Mouse (Mus musculus) right cerebral cortex, postnatal 4 days (tissue): ENCODE results near the gene Ube2l6.

Experiments used
- DNase-seq: peaks from one replicate; pipeline ENCODE4 v3.0.0-alpha.2; 2022

Ube2l6 gene

GRCm38 (mm10) chr2:84838993-84839980, 40.7 kb downstream of the Ube2l6 start:
- no peak for DNase-seq

- DNase-seq = peak; percentile 54
Measured at GRCm38 (mm10) chr2:84840016-84840747, 41.6 kb downstream of the Ube2l6 start.

- no peak for DNase-seq
Measured at GRCm38 (mm10) chr2:84840748-84841563, 42.3 kb downstream of the Ube2l6 start.

DNA sequence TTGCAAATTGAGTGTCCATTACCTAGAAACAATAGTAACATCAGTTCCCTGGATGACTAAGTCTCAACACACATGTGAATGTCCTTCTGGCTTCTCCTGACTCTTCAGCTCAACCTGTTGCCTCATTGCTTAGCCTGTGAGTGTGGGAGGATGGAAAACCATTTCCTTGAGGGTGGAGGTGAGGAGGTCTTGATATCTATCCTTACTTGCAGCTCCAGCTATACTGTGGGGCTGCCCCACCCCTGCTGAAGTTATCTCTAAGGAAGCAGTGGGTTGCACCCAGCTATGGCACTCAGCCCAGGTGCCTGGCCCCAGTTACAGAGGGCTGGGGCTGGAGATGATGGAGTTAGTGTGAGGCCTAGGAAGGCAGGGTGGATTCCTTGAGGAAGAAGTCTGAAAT, 43.3 kb downstream of the Ube2l6 start:
- DNase-seq = no peak

DNA sequence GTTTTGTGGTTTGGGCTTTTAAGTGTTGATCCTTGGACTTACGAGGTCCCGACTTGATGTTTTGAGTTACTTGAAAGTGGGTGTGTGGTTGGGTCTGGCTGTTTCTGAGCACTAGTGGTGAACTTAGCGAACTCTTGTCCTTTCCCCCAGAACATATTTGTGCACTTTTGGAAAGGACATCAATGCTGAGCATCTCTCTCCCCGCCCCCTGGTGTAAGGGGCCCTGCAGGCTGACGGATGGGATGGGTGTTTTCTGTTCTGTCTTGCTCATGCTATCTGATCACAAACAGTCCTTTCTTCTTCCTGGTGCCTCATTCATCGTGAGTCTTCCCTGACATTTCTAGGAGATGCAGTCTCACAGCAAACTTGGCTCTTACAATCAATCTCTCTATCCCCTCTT, 45.0 kb downstream of the Ube2l6 start:
- DNase-seq = no peak

DNA sequence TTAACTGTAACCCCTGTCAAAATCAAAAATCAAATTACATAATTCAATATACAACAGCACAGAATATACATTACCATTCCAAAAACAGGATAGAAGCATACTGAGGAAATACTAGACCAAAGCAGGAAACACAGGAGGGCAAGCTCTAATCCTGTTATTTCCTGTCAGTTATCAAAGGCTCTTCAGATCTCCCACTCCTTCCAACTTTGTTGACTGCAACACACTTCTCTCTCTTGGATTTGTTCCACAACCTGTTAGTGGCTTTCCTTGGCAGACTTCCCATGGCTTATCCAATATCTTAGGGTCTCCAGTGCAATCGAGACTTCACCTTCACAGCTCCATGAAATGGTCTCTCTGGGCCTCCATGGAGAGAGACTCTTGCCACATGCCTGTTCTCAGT, 46.6 kb downstream of the Ube2l6 start:
- no peak for DNase-seq

DNA sequence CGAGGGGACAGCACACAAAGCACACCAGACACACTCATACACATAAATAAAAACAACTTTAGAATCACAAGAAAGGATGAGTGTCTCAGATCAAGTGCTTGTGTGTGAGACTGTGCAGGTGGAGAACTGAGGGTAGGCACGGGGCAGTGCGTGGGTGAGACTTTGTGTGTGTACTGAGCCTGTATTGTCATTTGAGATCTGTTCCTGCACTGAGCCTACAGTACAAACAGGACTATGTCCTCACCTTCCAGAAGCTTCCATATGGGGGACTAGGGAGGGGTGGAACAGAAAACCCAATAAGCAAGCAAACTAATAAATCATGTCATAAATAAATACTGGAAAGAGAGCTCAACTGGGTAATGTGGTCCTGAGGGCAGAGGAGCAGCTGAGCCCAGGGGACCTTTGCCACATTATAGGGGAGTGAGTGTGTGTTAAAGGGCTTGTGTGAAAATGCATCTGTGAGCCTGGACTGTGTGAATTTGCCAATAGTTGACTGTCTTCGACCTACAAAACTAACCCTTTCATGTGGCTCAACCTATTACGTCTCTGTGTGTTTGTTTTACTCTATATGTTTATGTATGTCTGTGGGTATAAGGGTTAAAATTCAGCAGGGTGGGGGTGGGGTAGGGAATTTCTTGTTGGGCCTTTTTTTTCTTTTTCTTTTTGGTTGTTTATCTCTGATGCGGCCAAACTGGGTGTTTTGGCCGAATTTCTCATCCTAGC, 51.9 kb downstream of the Ube2l6 start:
- no peak for DNase-seq

- DNase-seq = no peak
Measured at GRCm38 (mm10) chr2:84851130-84852040, 52.8 kb downstream of the Ube2l6 start.

DNA sequence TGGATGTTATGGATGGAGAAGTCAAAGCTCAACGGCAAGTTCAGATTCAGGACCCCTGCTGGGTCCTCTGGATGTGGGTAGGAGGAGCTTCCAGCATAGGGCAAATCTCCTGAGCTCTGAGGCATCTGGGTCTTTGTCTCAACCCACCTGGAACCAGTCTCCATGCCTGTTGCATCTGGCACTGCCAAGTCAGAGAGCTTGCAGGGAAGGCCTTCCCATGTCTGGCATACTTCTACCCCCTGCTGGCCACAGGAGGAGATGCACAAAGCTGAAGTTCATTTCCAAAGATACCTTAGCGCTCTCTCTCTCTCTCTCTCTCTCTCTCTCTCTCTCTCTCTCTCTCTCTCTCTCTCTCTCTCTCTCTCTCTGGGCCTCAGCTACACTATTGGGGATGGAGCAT, 57.1 kb downstream of the Ube2l6 start:
- peak; percentile 39 for DNase-seq

DNA sequence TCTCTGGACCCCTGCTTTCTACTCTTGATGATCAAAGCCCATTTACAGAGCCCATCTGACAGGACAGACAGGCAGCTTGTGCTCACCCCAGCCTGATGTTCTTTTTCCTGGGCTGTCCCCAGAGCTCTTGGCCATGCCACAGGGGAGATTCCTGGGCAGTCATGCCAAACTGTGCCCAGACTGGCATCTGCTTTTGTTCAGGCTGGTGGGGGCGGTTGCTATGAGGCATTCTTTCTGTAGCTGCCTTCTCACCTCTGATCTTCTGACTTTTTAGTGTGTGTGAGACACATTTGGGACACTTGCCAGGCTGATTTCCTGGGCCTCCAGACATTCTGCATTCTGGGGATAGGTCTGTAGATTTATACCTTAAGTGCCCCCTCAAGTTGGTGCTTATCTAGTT, 59.9 kb downstream of the Ube2l6 start:
- no peak for DNase-seq
